Mouse (Mus musculus) induced T-regulatory cell, adult 2 months (primary cell): ENCODE measurements around the gene Nfil3.
A peak's percentile ranks its signal among the peaks of the same experiment; 100 is the strongest.

Source experiments
- DNase-seq: peaks from one replicate; pipeline ENCODE4 v3.0.0-alpha.2; 2012; ENCODE audit warnings: low read depth

The Nfil3 gene

GRCm38 (mm10) chr13:52980951-52981421, at the start of gene Nfil3:
Nfil3 (minus strand) TSS chr13:52981073.
- peak; percentile 84 for DNase-seq

DNA sequence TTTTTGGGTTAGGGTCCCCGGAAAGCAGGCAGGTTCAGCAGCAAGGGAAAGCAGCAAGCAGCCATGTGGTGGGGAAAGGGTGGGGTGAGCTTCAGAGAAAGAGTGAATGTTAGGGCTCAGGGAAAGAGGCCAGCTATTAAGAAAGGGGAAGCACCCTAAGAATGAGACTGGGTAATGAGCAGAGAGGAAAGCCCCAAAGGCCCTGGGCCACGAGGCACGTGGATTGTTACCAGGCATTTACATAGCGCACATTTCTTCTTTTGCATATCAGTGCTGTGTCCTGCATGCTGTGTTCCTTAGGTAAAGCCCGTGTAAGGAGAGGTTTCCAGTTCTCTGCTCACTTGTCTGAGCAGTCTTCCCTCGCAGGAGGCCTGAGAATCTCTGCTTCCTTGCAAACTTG, 43.4 kb upstream of the Nfil3 start:
- DNase-seq: peak; percentile 51

- no peak for DNase-seq
Measured at GRCm38 (mm10) chr13:53020282-53020681, 39.4 kb upstream of the Nfil3 start.

- DNase-seq: peak; percentile 62
Measured at GRCm38 (mm10) chr13:53019532-53019931, 38.7 kb upstream of the Nfil3 start.

DNA sequence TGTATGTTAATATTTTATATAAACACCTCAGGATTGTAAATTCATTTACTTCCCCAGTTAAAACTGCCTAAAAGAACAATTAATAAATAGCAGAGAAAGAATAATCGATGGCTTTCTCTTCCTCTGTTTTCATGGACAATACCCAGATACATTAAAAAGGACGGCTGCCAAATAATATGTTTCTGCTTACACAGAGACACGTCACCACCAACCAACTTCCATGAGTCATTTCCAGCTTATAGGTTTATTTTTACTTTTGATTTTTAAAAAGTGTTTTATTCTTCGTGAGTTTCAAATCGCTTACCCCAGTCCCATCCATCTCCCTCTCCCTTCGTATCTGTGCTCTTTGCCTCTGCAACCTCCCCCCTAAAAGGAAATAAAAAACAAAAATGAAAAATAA, 38.1 kb upstream of the Nfil3 start:
- no peak for DNase-seq

- no peak for DNase-seq
Measured at GRCm38 (mm10) chr13:53017983-53018382, 37.1 kb upstream of the Nfil3 start.

DNA sequence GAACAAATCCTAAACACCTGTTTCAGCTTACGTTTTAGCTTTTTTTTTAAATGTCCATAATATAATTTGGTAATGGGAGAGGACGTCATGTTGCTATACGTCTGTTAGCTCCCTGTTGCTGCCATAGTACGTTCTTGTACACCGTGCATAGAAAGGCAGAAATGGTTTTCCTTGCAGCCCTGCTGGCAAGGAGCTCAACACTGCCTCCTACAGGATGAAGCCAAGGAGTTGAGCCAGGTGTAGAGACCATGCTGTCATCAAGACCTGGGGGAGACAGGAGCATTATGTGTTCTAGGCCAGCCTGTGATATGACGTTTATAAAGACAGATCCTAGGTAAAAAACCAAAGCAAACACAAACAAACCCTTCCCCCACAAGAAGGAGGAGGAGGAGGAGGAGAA, 36.2 kb upstream of the Nfil3 start:
- peak; percentile 68 for DNase-seq

- no peak for DNase-seq
Measured at GRCm38 (mm10) chr13:53011426-53011825, 30.6 kb upstream of the Nfil3 start.

GRCm38 (mm10) chr13:53008489-53009184, 27.8 kb upstream of the Nfil3 start:
- DNase-seq: no peak

GRCm38 (mm10) chr13:53007781-53008180, 26.9 kb upstream of the Nfil3 start:
- no peak for DNase-seq

- no peak for DNase-seq
Measured at GRCm38 (mm10) chr13:53003286-53003685, 22.4 kb upstream of the Nfil3 start.

- peak; percentile 60 for DNase-seq
Measured at GRCm38 (mm10) chr13:53001511-53001935, 20.6 kb upstream of the Nfil3 start.

DNA sequence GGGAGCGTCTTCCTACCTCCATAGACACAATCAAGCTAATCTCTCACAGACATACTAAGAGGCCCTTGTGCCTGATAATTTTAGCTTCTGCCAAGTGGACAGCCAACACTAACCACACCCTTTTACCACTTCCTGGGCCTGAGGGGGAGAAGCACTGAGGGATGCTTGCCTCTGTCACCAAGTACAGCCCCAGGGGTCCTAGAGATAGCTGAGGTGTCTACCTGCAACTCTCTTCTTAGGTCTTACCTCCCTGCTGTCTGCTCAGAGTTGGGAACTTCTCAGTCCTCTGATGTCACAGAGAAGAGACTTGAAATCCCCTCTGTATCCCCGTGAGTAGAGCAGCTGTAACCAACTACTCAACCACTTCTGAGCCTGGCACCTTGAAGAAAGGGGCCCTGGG, 19.6 kb upstream of the Nfil3 start:
- peak; percentile 63 for DNase-seq

GRCm38 (mm10) chr13:52998541-52998940, 17.7 kb upstream of the Nfil3 start:
- peak; percentile 90 for DNase-seq

DNA sequence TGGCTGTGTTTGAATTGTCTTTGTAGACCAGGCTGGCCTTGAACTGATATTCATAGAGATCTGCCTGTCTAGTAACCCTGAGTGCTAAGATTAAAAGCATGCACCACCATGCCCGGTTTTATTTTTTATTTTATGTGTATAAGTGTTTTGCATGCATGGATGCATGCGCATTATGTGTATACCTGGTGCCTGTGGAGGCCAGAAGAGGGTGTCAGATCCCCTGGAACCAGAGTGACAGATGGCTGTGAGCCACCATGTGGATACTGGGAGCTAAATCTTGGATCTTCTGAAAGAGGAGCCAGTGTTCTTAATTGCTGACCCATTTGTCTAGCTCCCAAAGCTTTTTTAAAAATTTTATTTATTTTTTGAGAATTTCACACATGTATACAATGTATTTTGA, 16.9 kb upstream of the Nfil3 start:
- no peak for DNase-seq

- no peak for DNase-seq
Measured at GRCm38 (mm10) chr13:52996201-52996600, 15.3 kb upstream of the Nfil3 start.

DNA sequence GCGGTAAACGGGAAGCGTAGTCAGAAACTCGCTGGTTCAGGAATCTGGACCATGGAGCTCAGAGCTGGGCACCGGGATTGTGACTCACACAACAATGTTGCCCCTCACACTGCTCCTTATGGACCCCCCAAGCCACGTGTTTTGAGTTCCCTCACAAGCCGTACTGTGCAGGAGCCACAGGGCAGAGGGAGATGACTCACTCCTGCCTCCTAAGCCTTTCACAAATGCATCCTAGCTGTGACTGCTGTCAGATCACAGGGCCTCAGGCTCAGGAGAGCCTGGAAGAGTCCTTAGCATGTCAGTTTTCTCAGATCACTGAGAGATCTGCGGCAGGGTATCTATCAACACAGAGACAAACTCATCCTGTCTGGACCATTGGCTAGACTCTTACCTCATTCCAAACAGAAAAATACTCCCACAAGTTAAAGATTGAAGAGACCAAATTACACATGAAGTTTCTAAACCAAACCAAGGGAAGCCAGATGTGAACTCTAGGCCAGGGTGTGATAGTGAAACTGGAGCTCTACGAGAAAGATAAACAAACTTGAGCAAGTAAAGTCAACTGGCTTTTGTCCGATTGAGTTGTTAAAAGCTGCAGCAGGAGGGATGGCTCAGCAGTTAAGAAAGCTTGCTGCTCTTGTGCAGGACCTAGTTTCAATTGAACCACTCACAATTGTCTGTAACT, 13.5 kb upstream of the Nfil3 start:
- DNase-seq: no peak

GRCm38 (mm10) chr13:52990139-52990538, 9.3 kb upstream of the Nfil3 start:
- DNase-seq: no peak

GRCm38 (mm10) chr13:52989005-52989404, 8.1 kb upstream of the Nfil3 start:
- no peak for DNase-seq

DNA sequence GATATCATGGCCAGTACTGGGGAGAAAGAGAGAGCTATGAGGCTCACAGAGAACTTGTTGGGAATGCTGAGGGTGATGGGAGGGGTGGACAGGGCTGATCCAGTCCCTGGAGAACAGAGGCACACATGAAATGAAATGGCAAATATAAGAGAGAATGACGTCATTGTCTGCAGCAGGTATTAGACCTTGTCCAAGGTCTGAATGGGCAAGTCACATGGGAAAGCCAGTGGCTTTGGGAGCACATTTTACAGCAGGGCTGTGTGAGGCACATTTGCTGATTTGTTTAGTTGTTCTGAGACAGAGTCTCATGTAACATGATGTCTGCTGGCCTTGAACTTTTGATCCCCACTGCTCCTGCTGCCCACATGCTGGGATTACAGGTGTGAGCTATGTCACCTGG, 7.0 kb upstream of the Nfil3 start:
- DNase-seq: no peak

- no peak for DNase-seq
Measured at GRCm38 (mm10) chr13:52986215-52986780, 5.4 kb upstream of the Nfil3 start.

GRCm38 (mm10) chr13:52985508-52986214, 4.8 kb upstream of the Nfil3 start:
- peak; percentile 68 for DNase-seq

DNA sequence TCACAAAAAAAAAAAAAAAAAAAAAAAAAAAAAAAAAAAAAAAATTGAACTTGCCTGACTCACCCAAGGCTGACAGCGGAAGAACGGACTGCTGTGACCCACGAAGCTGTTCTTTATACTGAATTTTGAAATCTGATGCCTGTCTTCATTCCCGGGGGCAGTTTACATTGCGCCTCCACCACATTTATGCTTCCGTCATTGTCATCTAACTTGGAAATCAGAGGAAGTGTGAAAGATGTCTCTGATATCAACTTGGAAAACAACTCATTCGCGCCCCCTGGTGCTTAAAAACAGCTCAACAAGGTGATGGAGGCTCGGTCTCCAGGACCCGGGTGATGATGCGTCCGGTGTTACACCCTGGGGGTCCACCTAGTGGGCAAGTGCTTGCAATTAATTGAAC, 1.8 kb upstream of the Nfil3 start:
- DNase-seq: peak; percentile 97
